Mouse (Mus musculus) ovary, postnatal 10 days (tissue): ENCODE data around the gene Tmed9.

Source experiments
- DNase-seq: peaks from one replicate; pipeline ENCODE4 v3.0.0; 2022; ENCODE audit warnings: low spot score

Tmed9 gene

DNA sequence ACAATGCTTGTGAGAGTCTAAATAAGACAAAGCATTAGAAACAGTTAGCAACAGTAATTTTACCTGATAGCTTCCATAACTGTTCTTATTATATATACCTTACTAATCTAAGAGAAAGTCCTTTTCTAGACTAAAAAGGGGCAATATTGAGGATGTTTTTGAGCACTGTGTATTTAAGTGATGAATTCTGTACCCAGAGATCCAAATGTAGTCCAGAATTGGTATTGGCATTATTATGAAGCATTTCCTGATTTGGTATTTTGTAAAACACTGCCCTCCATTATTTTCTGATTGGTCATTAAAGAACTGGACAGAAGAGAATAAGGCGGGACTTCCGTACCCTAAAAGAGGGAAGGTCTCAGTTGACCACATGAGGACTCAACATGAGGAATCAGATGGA is at the start of gene Tmed9:
Gene Tmed9, plus strand, starts transcription at position 301 of the 400 bp plus-strand sequence.
- DNase-seq: no peak

DNA sequence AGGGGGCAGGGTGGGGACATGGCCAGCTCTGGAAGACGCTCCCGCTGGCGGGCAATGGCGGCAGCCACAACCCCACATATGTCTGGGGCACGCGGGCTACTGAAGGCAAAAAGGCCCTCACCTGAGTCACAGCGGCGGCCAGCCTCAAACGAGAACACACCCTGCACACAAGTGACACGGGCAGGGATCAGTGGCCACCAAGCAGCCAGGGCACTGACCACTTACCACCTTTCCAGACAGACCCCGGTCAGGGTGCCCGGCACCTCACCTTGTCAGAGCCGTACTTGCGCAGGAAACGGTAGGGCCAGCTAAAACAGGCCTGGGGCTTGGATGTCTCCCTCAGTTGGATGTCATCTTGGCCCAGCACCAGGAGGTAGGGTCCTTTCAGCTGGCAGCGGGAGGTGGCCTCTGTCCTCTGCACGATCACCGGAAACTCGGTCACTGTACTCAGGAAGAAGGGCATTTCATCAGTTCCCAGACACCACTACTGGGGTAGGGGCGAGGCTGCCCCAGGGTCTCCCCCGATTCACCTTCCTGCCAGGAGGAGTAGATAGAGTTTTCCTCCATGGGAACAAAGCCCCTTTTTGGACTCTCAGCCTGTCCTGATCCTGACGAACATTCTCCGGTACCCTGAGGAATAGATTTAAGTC is 49.5 kb upstream of the Tmed9 start:
- DNase-seq: no peak

DNA sequence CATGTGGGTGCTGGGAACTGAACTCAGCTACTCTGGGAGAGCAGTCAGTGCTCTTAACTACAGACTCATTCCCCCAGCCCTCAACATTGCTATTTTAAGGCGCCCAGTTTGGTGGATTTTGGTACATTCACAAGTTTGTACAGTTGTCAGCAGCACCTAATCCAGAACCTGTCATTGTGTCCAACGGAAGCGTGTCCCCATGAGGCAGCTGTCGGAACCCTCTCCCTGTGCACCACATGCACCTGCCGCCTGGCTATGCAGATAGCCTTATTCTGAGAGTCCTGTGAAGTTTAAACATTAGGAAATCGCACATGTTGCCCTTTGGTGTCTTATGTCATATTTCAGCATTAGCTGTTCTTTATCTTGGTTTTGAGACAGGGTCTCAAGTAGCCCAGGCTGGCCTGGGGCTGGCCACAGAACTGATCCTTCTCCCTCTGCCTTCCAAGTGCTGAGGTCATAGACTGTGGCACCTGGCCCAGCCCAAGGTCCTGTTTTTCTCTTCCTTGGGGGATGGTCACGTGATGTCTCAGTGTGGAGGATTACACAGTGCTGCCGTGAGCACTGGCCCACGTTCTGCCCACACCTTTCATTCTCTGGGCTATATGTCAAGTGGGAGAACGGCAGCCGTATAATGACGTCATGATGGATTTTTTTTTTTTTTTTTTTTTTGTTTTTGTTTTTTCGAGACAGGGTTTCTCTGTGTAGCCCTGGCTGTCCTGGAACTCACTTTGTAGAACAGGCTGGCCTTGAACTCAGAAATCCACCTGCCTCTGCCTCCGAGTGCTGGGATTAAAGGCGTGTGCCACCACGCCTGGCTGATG is 47.6 kb upstream of the Tmed9 start:
- no peak for DNase-seq

DNA sequence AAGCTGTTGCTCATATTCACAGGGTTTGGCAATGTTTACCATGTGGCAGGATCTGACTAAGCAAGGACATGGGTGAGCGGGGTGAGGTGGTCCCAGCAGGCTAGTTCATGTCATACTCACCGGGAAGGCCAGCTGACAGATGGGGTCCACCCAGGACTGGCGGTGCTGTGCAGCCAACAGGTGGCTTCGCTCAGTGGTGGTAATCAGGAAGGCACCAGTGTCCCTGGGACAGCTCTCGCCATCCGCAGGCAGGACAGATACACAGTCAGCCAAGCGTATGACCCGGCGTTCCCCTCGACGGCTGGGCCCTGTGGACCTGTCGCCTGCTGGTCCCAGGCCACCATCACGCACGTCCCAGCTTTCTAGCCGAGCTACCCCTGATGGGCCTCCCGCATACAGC is 46.3 kb upstream of the Tmed9 start:
- DNase-seq: no peak

DNA sequence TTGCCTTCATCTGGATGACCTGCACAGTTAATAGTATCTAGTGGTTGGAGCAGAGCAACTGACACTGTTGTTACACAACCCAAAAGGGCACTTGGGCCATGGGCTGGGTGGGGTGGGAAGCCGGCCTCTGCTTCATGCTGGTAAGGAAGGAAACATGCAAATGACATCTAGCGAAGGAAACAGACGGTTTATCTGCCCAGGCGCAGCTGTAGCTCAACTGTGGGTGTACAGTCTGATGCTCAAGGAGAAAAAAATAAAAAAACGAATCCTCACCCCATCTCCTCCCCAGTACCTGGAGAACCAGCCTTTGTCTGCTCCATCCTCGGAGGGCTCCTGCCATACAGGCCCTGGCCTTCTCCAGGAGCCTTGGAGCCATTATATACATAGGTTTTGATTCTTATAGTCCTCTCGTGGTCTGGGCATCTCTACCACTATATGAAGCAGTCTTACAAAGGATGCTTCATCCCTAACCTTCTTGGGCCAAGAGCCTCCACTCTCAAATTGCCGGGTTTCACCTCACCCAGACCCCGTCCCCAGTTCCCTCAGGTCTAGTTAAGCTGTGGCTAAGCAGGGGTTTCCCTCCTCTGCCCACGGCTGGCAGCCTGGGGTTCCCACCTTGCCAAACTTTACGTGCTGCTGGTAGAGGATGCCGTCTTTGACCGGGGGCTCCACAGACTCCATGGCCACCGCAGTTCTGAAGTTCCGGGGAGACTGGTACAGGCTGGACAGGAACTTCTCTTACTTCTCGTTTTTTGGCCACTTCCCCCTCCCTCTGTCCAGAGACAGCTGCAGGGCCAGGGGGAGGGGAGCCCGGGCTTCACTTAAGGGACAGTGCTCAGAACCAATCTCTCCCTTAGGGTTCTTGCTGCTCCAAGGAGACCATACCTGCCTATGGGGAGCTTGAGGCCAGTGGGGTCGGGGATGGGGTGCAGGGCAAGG is 45.4 kb upstream of the Tmed9 start:
- no peak for DNase-seq

DNA sequence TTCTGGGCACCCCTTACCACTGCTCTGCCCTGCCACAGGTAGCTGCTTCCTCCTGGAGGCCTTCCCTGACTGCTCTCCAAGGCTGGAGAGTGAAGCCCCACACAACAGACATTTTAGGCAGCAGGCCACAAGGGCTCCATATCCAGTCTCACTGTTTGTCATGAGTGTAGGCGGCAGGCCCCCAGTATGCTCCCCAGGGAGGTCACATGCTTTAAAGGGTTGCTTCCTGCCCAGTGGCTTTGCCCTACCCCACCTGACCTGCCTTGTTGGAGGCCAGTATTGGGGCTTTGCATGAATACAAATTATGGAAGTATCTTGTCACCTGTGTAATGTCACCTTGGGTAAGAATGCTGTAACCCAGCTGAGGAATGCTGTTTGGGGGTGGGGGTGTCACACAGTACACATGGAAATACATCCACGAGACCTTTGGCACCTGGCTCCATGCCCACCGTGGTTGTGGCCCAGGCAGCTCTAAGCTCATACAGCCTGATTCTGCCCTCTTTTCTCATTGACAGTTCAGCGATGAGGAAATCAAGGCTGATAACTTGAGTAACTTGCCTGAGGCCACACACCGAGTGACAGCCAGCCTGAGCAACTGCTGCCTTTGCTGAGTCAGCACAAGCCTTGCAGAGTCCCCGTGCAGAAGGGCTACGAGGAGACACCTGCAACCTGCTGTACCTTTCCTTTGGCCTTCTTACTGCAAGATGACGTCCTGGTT is 44.2 kb upstream of the Tmed9 start, which contains the start of gene Dok3:
Gene Dok3, minus strand, starts transcription at position 99 of the 718 bp plus-strand sequence.
- DNase-seq: no peak

DNA sequence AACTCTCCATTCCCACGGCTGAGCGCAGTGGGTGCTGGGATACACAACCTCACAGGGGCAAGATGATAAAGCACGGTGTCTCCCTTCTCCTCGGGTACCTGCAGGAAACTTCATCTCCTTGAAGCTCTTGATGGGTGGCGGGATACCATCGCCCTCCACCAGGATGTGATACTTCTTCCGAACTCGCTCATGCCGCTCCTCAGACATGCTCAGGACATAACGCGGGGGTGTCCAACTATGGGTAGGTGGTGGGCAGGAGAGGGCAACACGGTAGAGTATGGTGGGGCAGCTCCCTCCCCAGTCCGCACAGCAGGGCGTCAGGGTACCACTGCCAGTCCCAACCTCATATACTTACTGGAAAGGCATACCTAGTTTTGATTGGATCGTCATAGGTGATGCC is 38.3 kb upstream of the Tmed9 start:
- no peak for DNase-seq

DNA sequence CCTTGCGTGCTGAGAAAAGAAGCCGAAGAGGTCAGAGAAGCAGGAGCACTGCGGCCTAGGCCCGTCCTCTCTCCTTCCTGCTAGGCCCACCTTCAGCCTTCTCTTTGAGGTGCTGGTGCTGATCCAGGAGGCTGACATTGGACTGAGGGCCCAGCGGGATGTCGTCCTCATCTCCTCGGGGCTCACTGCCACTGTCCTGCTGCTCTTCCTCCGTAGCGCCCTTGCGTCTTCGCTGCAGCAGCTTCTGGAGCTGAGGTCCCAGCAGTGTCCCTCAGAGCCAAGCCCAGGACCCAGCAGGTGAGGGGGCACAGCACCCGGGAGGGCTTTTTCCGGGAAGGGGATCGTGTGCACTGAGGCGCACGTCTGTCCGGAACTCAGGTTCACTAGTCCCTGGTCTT is 37.7 kb upstream of the Tmed9 start:
- DNase-seq: no peak

DNA sequence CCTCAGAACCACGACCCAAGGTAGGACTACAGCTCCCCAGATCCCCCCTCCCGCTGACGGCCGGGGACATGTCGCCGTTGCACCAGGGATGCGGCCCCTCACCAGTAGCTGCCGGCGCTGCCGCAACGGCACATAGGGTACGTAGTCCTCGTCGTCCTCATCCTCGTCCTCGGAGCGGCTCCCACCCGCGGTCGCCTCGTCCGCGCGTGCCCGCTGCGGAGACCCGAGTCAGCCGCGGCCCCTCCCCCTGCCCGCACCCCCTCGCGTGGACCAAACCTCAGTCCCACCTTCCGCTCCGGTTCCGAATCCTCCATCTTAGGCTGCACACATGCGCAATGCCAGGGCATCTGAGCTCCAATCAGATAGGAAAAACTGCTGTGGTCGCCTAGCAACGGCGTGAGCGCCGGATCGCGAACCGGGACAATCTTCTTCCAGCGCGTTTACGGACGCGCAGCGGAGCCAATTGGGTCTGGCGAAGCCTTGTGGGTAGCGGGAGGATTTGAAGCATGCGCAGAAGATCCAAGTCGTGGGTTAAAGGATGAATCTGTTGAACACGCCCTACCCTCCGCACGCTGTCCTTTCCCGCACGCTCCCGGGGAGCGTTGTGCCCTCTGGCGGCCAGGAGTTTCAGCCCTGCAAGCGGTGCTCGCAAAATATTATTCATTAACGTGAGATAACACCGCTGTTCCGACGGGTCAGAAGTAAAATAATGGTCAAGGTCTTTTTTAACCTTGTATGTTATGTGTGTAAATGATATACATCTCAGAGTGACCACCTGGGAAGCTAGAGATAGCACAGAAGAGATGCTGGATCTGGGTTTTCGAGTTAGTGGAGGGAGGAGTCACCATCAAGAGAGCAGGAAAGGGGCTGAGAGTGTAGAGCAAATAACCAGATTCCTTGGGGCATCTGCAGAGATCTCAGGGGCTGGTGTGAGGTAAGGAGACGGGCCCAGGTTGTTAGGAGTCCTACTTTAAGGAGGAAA is 37.0 kb upstream of the Tmed9 start, which contains the start of gene Ddx41:
Gene Ddx41, minus strand, starts transcription at position 465 of the 982 bp plus-strand sequence.
- DNase-seq: peak; percentile 99

DNA sequence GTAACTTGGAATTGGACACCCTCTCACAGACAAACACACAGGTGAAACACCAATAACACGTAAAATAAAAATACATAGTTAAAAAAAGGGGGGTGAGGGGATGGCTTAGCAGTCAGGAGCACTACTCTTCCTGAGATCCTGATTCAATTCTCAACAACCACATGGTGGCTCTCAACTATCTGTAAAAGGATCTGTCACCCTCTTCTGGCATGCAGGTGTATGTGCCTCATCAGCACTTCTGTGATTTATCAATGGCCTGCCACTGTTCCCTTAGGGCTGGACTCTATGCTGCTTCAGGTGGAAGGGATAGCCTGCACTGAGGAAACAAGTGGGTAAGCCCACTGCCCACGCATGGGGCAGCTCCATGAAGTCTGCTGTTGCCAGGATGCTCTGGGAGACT is 32.6 kb upstream of the Tmed9 start:
- no peak for DNase-seq

DNA sequence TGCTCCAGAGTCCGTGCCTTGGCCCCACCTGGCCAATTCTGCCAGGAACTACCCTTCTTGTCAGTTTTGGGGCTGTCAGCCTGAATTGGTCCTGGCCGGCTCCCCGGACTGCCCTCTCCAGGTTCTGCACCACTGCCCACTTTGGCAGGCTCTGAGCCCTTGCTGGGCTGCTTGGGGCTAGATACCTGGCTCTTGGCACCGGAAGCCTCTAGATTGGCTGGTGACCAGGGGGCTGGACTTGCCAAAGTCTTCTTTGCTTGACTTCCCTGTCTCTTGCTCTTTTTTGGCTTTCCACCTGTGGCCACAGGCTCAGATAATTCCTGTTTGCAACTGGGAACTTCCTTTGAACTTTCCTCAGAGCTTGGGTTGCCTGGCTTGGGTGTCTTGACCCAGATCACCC is 30.6 kb upstream of the Tmed9 start:
- peak; percentile 29 for DNase-seq

DNA sequence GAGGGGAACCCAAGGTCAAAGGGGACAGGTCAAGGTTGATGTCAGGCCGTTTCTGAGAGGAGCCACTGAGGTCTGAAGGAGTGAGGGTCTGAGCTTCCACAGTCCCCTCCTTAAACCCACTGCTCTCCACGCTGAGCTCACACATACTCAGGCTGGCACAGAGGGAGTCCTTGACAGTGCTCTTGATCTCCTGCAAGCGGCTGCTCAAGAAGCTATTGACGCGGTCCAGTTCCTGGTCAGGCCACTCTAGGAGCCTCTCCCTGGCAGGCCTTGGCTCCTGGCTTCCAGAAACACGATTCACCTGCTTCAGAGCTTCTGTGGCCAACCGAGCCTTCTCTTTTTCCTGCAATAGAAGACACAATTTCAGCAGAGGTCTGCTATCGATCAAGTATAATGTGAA is 30.1 kb upstream of the Tmed9 start:
- DNase-seq: no peak

DNA sequence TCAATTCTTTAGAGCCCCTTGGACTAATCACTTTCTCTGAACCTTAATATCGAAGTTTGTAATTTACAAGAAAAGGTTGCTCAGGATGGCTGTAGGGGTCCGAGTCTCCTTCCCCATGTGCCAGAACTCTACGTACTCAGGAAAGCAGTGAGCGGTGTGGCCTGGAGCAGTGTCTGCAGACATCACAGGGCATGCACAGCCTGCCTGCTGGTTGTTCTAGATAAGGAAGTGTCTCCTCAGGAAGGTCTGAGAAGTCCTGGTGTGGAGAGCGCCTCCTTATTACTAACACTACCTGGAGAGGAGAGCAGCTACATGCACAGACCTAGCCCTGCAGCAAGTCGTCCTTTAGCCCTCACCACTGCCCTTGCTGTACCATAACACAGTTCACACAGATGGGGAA is 28.7 kb upstream of the Tmed9 start:
- DNase-seq: no peak

DNA sequence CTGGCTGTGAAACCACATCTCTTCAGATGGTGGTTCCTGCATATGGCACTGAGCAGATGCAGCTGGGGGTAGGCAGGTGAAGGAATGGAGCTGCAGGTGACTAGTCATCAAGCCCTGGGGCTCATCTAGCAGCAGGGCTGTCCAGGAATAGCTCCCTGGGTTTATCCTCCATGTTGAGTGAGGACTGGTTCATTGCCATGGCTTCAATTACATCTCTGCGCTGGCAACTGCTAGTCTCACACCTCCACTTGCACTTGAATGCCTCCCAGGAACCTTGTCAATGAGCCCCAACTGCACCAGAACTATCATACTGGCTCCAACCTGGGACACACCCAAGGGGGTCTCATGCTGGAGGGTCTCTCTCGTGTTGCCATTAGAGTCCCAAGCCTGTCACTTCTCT is 25.6 kb upstream of the Tmed9 start:
- no peak for DNase-seq

DNA sequence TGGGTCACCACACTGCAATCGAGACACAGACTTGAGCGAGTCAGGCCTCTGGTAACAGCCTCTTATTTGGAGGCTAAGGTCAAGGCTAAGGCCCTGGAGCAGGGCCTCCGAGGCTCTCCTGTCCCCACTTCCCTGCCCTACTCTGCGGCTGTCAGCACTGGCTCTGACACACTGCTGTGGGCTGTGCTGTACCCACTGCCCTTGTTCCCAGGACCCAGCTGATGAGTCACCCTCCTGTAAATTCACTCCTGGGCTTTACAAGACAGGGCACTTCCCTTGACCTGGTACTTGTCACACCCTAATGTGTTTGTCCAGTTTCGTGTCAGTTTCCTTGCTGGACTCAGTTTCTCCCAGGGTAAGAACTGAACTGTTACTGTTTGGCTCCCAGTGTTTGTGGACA is 25.1 kb upstream of the Tmed9 start:
- no peak for DNase-seq

DNA sequence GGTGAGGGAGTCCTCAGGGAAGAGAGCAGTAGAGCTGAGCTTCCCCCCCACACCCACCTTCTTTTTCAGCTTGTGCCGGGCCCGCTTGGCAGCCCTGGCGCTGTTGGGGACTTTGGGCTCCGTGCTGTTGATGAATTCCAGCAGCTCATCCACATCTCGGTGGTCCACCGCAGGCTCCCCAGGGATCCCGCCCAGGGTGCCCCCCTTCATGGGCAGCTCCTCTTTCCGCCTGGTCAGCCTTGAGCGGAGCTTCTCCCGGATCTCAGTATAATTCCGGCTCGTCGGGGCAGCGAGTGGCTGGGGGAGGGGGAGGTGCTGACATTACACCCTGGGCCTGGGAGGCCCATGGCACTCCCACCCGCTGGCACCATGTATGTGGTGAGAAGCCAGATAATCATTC is 24.5 kb upstream of the Tmed9 start:
- no peak for DNase-seq

DNA sequence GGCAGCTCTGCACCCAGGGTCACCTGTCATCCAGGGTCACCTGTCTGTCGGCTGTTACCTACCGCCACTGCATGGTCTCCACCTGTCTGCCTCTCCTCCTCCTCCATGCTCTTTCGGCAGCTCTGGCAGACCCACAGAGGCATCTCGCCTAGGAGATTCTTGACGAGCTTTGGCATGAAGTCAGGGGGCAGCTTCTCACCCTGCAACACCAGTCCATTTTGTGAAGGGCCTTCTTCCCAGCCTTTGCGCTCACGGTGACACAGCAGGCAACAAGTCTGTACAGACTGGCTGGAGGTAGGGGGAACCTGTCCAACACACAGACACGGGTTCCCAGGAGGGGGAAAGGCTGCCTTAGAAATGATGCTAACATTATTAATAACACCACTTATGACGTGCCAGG is 17.6 kb upstream of the Tmed9 start:
- no peak for DNase-seq

DNA sequence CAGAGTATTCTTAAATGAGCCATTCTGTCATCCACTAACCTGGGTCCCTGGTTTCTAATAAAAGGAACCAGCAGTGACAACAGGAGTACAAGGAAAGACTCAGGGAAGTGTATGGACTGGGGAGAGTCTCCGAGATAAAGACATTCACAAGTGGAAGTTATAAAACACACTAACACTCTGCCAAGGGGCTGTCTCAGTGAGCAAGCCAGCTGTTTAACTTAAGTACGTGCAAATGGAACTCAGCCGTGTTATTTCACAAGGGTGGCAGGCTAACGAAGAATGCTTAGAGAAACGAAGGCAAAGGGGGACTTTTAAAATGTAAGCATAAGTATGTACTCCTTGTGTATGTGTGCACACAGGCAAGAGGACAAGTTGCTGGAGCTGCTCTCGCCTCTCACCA is 16.0 kb upstream of the Tmed9 start:
- DNase-seq: no peak

DNA sequence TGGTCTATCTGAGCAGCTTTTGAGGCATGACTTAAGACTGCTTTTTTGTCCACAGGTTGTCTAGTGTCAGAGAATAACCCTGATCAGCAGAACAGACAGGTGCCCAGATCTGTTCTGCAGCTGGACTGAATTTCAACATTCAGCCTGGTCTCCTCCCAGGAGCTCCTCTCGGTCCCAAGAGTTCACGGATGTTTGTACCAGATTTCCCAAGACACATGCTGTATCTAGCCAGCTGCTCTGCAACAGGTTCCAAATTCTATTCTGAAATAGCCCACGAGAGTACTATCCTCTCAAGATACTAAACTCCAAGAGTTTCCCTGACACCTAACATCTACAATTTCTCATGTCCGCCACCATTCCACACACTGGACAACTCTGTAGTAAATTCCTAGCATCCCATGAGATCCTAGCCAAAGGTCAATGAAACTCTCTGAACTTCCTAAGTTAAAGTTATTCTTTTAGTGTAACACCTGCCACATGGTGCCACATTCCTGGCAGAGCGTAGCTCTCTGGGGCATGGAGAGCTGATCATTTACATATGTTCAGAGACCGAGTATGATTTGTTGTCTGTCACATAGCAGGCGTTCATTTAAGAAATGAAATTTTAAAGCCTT is 10.2 kb upstream of the Tmed9 start:
- no peak for DNase-seq

DNA sequence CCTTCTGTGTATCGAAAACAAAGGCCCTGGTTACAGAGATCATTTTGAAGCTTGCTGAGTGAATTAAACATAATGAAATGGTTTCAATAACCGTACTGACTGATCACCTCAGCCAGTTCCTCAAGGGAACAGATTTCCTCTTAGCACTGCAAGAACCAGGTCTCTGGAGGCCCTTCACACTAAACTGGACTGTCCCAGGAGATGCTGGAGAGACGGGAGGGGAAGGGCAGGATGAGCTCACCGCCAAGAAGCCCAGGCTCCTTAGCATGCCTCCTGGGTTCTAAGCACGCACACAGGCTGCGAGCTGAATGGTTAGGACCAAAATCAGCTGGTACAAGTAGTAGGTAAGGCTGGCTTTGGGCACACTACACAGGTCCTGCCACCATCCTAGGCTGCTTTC is 6.5 kb upstream of the Tmed9 start:
- DNase-seq: no peak
